Mouse (Mus musculus) heart, adult 18-20 months (tissue): Measurements from ENCODE around the gene Nbea. TPM values are rescaled to one million over a fixed set of nuclear protein-coding genes. Genes with fewer than 3 reads are reported as not detected.
A peak's percentile ranks its signal among the peaks of the same experiment; 100 is the strongest.

Experiments used
- DNase-seq, 2 experiments: peaks; one replicate each; pipeline ENCODE4 v3.0.0; 2021 to 2022; ENCODE audit warnings: mixed read lengths in 1 of 2
- total RNA-seq, 2 experiments: library from RNA; stranded (reverse); gene quantifications; 2 replicates each; pipeline ENCODE4 v1.2.3; 2021

The Nbea gene
- total RNA-seq, 2 experiments from 2014 or later: 11.8 to 14.2 TPM

DNA sequence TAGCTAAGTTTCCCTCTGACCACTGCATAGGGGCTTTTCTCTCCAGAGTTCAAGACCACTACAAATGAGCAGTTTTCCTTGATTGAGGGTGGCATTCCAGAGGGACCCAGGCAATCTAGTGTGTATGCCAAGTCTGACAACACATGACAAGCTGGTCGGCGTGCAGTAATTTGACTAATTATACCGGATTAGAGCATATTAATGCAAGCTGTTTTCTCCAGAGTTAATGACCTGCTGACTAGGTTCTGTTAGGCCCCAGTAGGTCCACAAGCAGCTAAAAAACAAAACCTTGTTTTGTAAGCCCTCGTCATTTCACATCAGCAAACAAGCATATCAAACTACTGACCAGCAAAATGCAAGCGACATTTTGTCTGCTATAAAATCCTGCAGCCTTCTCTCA, 432.1 kb downstream of the Nbea start:
- DNase-seq: no peak

DNA sequence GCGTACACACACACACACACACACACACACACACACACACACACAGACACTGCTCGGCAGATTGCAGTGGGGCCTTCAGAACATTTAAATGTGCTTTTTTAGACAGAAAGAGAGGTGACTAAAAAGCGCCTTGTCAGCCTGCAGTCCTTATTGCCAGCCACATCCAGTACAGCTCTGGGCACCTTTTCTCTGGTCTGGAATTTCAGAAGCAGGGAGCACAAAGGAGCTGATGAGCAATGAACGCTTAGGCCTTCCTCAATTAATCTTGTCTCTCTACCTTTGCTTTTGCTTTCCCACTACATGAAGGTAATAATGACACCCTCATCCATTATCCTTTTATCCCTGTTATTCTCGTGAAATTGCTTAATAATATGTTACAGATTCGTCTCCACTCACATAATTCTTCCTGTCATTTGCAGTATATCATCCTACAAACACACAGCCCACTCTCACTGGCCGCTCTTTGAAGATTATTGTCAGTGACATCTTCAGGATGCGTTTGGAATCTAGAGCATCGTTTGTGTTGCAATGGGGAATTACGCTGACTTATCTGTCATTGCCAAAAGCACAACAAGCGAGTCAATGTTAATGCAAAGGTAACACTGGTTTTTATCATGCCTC, 432.9 kb downstream of the Nbea start:
- no peak for DNase-seq

DNA sequence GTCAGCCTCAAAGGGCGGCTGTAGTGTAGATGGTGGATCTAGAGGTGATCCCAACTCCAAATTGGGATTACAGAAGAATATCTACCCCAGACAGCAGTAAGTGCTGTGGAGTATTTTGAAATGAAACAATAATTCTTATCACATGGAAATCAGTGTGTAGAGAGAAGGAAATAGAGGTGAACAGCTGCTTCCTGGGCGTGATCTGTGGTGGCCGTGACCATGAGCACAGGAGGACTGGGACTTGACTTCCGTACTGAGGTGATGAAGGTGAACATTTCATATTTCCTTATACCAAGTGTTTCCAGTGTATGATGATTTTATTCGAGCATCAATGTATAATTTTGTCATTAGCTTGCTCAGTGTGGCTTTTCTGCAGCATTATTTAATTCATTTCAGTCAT, 439.6 kb downstream of the Nbea start:
- DNase-seq: peak in 1 of 2 experiments; percentile 4

DNA sequence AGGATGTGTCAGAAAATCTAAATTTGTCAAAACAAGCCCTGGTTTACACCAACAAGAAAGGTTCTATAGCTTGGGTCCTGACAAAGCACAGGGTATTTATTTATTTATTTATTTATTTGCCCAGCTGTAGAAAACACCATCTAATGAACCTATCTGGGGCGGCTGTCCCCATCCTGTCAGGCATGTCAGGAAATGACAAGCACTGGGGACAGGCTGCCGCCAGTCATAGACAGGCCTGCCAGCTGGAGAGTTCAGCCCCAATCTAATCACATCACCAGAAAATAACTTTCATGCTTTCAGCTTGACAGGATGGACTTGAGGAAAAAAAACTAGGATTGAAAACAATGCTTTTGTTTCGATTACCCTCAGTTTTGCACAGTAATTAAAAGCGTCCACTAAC, 440.8 kb downstream of the Nbea start:
- DNase-seq: peak in 1 of 2 experiments; percentile 11

DNA sequence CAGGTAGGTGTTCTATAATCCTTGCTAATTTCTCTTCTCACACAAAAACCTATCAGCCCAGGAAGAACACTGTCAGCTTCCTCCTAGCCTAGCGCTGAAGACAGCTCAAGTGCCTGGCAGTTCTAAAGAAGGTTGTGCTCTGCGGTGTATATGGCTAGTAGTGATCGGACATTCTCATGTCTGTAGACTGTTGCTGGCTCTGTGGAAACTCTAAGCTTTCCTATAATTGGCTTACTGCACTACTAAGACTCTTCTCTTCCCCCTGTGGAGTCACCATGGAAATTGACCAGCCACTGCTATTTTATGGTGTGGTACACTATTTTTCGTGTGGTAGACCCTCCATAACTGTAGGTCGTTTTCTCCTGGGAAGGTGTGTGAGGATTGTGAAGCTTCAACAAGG, 441.3 kb downstream of the Nbea start:
- no peak for DNase-seq

DNA sequence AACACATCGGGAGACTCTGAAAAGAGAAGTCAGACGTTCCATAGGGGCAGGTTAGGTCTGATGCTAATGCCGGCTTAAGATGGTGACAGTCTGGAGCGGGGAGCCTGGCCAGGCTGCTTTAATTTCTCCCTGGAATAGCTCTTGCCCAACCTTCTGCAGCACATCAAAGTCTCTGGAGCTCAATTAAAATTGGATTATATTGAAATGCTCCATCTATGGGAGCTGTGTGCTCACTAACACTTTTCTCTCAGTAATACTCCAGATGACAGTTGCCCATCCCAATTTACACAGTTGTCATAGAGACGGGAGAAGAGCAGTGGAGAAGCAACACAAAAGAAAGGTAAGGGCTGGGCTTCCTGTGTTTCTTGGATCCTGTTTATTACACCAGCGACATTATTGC, 442.1 kb downstream of the Nbea start:
- DNase-seq: no peak

DNA sequence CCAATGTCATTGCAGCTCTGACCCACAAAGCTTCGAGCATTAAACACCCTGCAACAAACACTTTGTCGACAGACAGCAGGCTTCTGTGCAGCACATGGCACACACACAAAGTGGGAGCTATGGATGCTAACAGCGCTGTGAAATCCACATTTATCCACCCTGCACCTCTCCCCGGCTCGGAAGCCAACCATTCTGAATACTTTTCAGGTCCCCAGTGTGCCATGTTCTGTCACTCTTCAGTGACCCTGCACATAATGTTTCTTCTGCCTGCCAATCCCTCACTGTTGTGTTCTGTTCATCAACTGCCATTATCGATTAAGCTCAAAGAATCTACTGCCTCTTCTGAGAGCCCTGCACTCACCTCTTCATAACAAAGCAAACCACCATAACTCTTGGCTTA, 449.8 kb downstream of the Nbea start:
- DNase-seq: no peak

DNA sequence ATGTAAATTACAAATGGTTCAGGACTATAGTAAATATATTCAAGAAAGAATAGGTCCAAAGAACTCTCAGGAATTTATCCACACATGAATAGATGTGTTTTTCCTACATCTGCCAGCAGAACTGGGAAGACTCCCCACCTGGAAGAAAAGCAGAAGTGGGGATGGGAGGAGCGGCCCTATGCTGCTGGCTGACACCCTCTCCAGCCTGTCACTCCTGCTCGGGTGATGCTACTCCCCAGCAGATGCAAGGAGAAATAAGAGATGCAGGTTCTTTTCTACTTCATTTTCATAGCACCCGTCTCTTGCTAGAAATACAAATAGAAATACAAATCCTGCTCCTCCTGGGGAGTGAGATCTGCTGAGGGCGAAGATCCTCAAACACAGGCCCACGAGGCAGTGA, 453.0 kb downstream of the Nbea start:
- DNase-seq: no peak

DNA sequence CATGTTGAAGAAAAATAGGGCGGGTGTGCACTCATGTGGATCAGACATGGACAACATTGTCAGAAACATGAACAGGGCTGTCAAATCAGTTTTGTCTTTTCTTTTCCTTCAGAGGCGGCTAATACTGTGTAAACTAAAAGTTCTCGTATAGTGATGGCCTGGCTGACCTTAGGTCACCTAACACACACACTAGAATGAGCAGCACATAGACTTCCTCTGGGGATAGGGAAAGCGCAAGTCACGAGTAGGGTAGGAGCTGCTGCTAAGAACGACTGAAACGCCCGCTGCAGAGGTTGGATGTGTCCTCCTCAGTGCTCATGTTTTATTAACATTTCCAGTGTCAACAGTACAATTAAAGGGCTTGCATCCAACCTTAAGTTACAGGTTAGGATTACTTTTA, 453.4 kb downstream of the Nbea start:
- DNase-seq: no peak

DNA sequence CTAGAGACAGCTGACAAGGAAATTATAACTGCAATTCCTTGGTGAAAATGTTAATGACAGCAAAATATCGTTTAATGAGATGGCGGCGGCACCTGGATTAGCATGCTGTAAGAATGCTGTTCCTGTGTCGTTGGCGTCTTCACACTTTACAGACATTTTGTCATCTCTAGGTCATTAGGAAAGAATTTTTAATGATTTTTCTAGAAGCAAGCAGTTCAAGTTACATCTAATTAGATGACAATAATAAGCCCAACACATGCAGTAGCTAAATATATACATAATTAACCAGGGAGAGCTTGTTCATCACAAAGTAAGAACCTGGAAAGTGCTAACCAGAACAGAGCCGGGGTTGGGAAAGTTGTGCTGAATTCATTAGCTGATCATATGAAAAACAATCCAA, 469.2 kb downstream of the Nbea start:
- no peak for DNase-seq

DNA sequence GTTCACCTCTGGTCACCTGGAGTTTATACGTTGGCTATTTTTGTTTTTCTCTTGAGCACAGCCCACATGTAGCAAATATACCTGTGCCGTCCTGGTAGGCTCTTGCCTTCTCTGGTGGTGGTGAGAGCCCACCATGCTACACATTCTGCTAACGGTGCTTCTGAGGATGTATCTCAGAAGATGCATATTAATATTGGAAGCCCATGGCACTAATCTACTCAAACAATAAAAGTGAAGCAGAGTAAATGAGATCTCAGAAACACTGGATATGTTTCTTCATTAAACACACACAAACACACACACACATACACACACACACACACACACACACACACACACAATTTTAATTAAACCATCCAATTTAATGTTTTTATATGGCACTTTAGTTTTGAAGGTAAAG, 469.6 kb downstream of the Nbea start:
- DNase-seq: no peak

DNA sequence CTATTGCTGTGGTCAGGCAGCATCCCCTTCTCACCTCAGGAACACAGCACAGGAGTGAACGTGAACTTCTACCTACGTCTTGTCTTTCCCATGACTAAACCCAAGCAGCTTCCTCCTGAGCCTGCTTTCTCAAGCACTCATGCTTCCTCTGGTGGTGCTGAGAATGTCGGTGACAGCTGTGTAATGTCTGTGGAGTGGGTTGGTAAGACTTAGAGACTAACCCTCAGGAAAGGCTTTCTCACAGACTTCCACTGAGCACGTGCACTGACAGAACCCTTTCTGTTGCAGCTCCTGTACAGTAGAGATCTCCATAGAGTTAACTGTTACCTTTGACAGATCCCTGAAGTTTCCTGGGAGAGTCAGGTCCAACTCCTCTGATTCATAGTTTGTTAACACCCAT, 473.2 kb downstream of the Nbea start:
- no peak for DNase-seq

DNA sequence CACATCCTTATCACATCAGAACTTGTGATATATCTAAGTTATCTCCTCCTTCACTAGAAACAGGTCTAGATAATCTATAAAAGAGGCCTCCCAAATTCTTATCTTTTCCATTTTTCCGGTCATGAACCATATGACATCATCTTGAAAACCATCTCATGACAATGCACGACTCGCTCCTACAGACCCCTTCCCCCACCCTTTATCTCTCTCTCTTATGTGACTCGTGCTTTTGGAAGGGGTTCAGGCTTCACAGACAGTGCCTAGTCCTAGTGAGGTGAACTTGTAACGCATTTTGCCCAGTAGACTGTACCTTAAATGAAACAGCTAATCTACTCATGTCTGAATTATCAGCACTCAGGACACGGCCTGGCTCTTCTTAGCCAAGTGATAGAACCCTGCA, 481.9 kb downstream of the Nbea start:
- DNase-seq: no peak

DNA sequence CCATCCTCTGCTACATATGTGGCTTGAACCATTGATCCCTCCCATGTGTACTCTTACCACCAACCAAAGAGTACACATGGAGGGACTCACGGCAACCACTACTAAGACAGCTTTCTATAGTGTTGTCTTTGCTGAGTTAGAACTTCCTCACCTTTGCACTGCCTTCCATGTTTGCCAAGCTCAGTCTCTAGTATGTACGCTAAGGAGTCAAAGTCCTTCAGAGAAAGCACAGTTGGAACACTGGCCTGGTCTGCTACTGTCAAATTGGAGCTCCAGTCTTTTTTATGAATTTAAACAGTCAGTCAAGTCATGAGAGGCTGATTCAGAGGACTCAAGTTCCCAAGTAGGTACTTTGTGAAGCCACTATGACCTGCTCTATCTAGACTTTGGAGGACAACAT, 486.3 kb downstream of the Nbea start:
- DNase-seq: no peak

DNA sequence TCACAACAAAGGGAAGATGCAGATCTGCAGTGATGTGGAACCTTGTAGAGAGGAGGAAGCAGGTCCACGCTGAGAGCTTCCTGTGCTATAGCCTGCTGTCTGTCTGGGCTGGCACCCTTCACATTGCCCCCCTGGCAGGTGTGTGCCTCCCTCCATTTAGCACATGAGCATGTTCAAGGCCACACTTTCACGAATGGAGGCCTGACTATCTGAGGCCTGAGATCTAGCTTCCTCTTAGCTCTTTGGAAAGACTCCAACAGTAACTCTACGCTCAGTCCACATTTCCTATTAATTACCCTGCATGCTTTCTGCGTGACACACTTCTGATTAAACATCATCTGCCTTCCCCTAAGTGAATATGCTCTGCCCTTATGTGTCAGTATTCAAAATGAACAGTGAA, 490.4 kb downstream of the Nbea start:
- no peak for DNase-seq

DNA sequence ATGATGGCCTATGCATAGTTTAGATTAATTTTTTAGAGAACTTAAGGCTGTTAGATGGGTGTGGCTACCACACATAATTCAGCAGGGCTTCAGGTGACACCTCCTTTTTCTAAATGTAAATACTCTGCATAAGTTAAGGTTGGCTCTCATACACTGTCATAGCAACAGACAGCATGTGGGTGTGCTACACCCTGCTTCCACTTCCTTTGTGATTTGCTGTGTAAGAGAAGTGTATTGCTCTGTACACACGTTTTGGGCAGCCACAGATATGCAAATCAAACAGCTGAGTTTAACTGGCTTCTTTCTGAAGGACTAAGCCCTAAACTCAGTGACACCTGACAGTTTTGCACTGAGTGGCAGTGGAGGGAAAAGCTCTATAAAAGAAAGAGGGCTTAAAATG, 495.4 kb downstream of the Nbea start:
- no peak for DNase-seq

DNA sequence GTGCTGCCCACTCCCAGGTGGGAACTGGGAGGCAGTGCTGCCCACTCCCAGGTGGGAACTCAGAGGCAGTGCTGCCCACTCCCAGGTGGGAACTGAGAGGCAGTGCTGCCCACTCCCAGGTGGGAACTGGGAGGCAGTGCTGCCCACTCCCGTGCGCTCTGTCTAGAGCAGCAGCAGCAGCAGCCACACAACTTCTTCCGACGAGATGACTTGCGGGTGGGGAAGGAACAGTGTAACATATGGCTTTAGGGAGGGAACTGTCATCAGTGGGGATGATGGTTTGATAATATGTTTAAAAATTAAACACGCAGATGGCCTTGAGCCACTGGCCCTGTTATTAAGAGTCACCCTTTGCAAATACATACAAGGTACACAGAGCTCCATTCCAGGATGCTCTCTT, 496.5 kb downstream of the Nbea start:
- no peak for DNase-seq

DNA sequence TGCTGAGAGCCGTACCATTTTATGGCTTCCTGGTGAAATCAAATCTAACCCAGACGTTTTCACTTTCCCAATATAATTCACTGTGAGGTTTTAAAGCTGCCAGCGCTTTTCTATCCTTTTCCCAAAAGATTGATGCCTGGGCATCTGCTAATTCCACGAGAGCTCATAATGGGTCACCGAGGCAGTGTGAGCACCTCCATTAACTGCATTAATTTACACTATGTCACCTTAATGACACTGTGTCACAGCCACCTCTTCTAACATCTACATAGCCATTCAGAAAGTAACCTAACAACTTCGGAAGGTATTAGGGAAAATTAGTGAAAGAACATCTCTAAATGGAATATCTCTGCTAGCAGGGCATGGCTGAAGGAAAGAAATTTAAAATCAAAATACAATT, 497.9 kb downstream of the Nbea start:
- no peak for DNase-seq

DNA sequence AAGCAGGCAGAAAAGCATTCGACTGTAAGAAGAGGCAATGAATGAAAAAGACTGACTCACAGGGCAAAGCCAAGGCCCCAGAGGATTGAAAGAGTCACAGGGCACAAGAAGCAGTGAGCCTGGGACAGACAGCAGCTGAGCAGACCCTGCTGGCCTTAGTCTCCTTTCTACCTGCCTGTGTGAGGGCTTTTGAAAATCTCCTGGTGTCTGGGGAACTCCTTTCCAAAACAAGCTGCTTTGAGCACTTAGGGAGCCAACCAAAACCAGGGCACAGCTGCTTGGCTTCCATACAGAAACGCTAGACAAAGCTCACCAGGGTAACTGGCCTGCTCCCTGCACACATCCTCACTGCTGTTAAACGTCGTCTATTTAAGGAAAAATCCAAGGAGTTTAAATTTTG, 498.6 kb downstream of the Nbea start:
- DNase-seq: no peak

DNA sequence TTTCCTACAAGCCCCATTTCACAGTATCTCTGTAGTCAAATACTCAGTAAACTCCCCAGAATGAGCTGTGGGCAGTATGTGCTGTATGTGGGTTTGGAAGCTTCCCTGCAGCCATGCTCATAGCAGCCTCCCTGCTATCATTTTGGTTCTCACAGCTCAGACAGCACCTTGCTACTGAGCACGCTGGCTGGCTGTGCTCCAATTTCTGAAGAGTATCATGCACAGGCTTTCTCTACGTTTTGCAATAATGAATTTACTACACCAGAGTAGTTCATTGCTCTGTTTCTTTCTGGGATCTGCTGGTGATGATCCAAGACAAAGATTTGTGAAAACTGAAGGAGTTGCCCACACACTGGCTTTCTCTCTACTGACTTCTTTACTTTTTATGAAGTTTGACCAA, 505.8 kb downstream of the Nbea start:
- no peak for DNase-seq

DNA sequence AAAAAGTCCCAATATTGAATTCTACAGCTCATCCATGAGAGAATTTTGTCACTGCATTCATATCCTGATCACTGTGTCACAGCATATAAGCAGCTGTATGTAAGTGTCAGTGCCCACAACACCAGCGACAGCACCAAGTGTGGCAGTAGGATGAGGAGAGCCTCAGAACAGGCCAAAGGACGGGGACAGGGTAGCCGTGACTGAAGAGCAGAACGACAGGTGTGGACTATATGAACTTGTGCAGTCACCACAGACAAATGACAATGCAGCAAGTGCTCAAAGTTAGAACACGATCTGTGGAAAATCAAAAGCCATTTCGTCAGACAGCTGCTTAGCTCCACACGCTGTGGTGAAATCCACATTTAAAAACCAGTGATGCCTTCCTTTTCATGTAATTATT, 509.3 kb downstream of the Nbea start:
- no peak for DNase-seq

DNA sequence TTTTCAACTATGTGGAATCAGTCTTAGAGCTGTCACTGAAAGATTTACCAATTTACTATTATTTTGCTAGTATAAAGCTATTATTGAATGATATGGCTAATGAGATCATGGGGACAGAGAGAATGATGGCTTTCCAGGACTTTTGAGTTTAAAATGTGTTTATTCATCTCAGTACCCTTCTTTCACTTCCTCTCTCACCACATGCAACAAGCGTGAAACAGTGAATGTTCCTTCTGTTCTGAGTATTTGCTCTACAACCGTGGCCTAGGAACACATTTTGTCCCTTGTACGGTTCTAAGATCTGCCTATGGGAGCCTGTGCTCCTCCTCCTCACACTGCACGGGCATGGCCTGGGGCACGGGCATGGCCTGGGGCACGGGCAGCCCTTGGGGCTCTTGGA, 516.5 kb downstream of the Nbea start:
- no peak for DNase-seq

DNA sequence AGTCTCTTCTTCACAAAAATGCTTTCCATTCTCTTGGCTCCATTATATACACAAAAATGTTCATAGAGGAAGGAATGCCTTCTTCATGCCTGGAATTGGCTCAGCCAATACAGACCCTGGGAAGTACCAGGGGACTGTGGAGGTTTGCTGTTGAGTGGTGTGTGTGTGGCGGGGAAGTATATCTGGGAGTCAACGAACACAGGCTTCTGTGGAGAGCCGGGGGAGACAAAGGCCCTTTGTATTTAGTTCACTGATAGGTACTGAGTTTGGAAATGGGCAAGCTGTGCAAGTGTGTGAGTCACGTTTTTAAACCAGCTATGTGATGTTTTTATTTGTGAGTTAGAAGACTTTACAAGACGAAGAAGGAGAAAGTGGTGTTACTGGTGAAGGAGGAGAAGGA, 517.6 kb downstream of the Nbea start:
- DNase-seq: no peak

DNA sequence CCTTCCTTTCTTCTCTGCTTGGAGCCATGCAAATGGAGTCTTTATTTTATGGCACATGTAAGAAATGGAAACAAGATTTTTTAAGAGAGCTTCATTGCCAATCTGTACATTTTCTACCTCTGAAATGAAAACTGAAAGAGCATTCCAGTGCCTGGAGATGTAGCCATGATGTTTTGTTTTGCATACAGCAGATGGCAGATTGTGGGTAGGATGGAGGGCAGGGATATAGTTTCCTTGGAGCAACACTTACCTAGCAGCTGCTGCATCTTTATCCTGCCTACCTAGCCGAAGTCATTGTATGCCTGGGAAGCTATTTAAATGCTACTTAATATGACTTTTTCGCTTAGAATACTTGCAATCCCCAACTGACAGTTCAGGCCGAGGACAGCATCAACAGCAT, 518.8 kb downstream of the Nbea start:
- DNase-seq: no peak
